ENCODE assay signal across 8 mouse cellular contexts in genomic region chr8:88455434-88456020, GRCm38 (mm10).
DNase-seq lines count a peak whose midpoint lies in the region; ATAC-seq and TF ChIP-seq lines count a peak whose summit lies in the region.

No protein-coding gene starts in this region.

- TF ChIP-seq CTCF in kidney, postnatal 0 days (IDR thresholded peaks at IDR 0.05; ENCODE audit: low read depth): no peak
- no peak for TF ChIP-seq CTCF in kidney, adult 2 months (conservative IDR thresholded peaks at IDR 0.05; ENCODE audit: insufficient read depth, insufficient read length, low read depth, low read length)

- no peaks in the 10 kb centered on the region for H3K36me3 ChIP-seq in kidney, postnatal 0 days (ENCODE audit: insufficient read depth, low read length)
- H3K36me3 ChIP-seq in kidney, adult 2 months (ENCODE audit: control insufficient read depth, insufficient read depth, low read length): no peaks in the 10 kb centered on the region
- H3K36me3 ChIP-seq in embryonic facial prominence, embryonic 15.5 days: no peaks in the 10 kb centered on the region
- H3K36me3 ChIP-seq in limb, embryonic 13.5 days: no peaks in the 10 kb centered on the region

- no peak overlapping the region for H3K4me3 ChIP-seq in kidney, postnatal 0 days (replicated peaks; ENCODE audit: low read depth, low read length)
- no peak overlapping the region for H3K4me3 ChIP-seq in kidney, adult 2 months (ENCODE audit: insufficient read depth, low read depth, low read length)
- H3K4me3 ChIP-seq in embryonic facial prominence, embryonic 15.5 days (replicated peaks): no peak overlapping the region; the same call in 1 of the 2 replicates
- H3K4me3 ChIP-seq in limb, embryonic 13.5 days: peak overlapping the region; percentile 59

- ATAC-seq in kidney, postnatal 0 days (replicated peaks; ENCODE audit: low FRiP score, low read depth): no peak
- no peak for ATAC-seq in embryonic facial prominence, embryonic 15.5 days (ENCODE audit: insufficient number of reproducible peaks, low FRiP score, low TSS enrichment, low read depth)
- no peak for ATAC-seq in limb, embryonic 13.5 days (ENCODE audit: low FRiP score, low read depth)

- WGBS in kidney, postnatal 0 days: 9% methylated on average over 28 of the region's 28 CpGs
- 11% methylated on average over 28 of the region's 28 CpGs for WGBS in kidney, adult 2 months
- WGBS in embryonic facial prominence, embryonic 15.5 days: 13% methylated on average over 28 of the region's 28 CpGs
- WGBS in limb, embryonic 13.5 days: 7% methylated on average over 28 of the region's 28 CpGs

- H3K9me3 ChIP-seq in kidney, postnatal 0 days (replicated peaks; ENCODE audit: low read length): no peaks in the 10 kb centered on the region
- H3K9me3 ChIP-seq in embryonic facial prominence, embryonic 15.5 days (replicated peaks): 0 out of 2 replicates have a peak, but pooled peaks cover 4% of the 10 kb centered on the region
- peaks cover 22% of the 10 kb centered on the region for H3K9me3 ChIP-seq in limb, embryonic 13.5 days

- peak overlapping the region; percentile 96 for H3K4me2 ChIP-seq in kidney, postnatal 0 days (ENCODE audit: low read length)
- peak overlapping the region; percentile 90 for H3K4me2 ChIP-seq in embryonic facial prominence, embryonic 15.5 days (replicated peaks)
- peak overlapping the region; percentile 96 for H3K4me2 ChIP-seq in limb, embryonic 13.5 days (replicated peaks)

- no peak for TF ChIP-seq POLR2A in kidney, adult 2 months (IDR thresholded peaks at IDR 0.05; ENCODE audit: low read depth, low read length)

- no peak overlapping the region for H3K9ac ChIP-seq in kidney, postnatal 0 days (ENCODE audit: low read depth, low read length)
- no peak overlapping the region for H3K9ac ChIP-seq in embryonic facial prominence, embryonic 15.5 days
- H3K9ac ChIP-seq in limb, embryonic 13.5 days: no peak overlapping the region

- DNase-seq in kidney, postnatal 0 days (ENCODE audit: low spot score): peak; percentile 51
- DNase-seq in kidney, adult 2 months: no peak
- DNase-seq in adrenal gland, postnatal 10 days: peak; percentile 72
- peak; percentile 57 for DNase-seq in retina, embryonic 14.5 days (ENCODE audit: low spot score)
- DNase-seq in gastrocnemius, adult 8-10 months (ENCODE audit: low spot score in 2 of 2): no peak
- no peak for DNase-seq in adipocyte (ENCODE audit: low spot score)

- H3K4me1 ChIP-seq in kidney, postnatal 0 days (replicated peaks; ENCODE audit: insufficient read depth, low read length): peaks cover 19% of the 10 kb centered on the region
- H3K4me1 ChIP-seq in kidney, adult 2 months (ENCODE audit: control insufficient read depth, insufficient read depth, low read length): no peaks in the 10 kb centered on the region
- peaks cover 38% of the 10 kb centered on the region for H3K4me1 ChIP-seq in embryonic facial prominence, embryonic 15.5 days
- H3K4me1 ChIP-seq in limb, embryonic 13.5 days: peaks cover 38% of the 10 kb centered on the region

- peaks cover 42% of the 10 kb centered on the region for H3K27me3 ChIP-seq in kidney, postnatal 0 days (ENCODE audit: insufficient read depth, low read length)
- peaks cover 4% of the 10 kb centered on the region; the same call in 1 of the 2 replicates for H3K27me3 ChIP-seq in kidney, adult 2 months (replicated peaks; ENCODE audit: control insufficient read depth, insufficient read depth, low read length)
- peaks cover 36% of the 10 kb centered on the region for H3K27me3 ChIP-seq in embryonic facial prominence, embryonic 15.5 days
- H3K27me3 ChIP-seq in limb, embryonic 13.5 days: peaks cover 48% of the 10 kb centered on the region

- H3K27ac ChIP-seq in kidney, postnatal 0 days: no peak overlapping the region
- H3K27ac ChIP-seq in kidney, adult 2 months (ENCODE audit: insufficient read depth, low read depth, low read length): no peak overlapping the region
- H3K27ac ChIP-seq in embryonic facial prominence, embryonic 15.5 days (replicated peaks): no peak overlapping the region
- no peak overlapping the region for H3K27ac ChIP-seq in limb, embryonic 13.5 days

Comparison
In these comparisons a context has a peak if more than half of its experiments do, and no peak if none do; other contexts are left out.
1. DNase-seq: peak in kidney, postnatal 0 days (single experiment), adrenal gland, postnatal 10 days (single experiment) and retina, embryonic 14.5 days (single experiment); none in kidney, adult 2 months (single experiment), gastrocnemius, adult 8-10 months (0 of 2) and adipocyte (single experiment).
2. Peak in every context shown above with its lines, with median percentiles within 50 percentile points of each other: H3K4me2 ChIP-seq.